In the genomic region with DNA sequence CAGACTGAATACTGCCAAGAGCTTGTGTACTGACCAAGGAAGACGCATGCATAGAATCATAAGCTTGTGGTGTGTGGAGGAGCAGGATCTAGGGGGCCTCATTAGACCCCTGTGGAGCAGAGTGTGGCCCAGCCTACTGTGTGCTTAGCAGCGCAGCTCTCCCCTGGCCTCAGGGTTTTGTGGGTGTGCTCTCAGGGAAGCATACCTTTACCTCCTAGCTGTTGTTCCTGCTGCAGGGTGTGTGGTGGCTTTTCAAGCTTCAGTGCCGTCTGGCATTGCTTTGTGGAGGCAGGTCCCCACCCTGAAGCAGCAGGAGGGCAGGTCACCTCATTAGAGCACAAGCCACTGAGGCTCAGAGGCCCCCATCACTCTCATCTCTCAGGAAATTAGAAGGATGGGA, we compare ENCODE assay signal across 24 mouse cellular contexts. TPM values are rescaled to one million over a fixed set of nuclear protein-coding genes. Genes with fewer than 3 reads are reported as not detected.
"Had no signal": no experiment of that assay in that cellular context is flagged by ENCODE, and none has a peak within 500 bp of the region (broad histone marks: within the 10 kb centered on the region; RNA-seq: fewer than 3 reads in every experiment).

No protein-coding gene starts in this region.

- DNase-seq: lung, adult 2 months; lung, postnatal 14 days; lung, postnatal 36 days; retina, postnatal 1 day; right cerebral cortex, adult 18-20 months; right cerebral cortex, postnatal 25 days; right cerebral cortex, postnatal 4 days; spleen, adult 18-20 months; thymus, adult 18-20 months; thymus, postnatal 14 days; thymus, postnatal 36 days had no signal

- H3K27me3 ChIP-seq: lung, embryonic 15.5 days; megakaryocyte, embryonic 14.5 days; midbrain, embryonic 13.5 days; midbrain, embryonic 15.5 days; neural tube, embryonic 13.5 days; neural tube, embryonic 15.5 days had no signal

- H3K4me1 ChIP-seq: lung, embryonic 15.5 days; midbrain, embryonic 13.5 days; midbrain, embryonic 15.5 days; neural tube, embryonic 13.5 days; neural tube, embryonic 15.5 days had no signal

- H3K27ac ChIP-seq: lung, embryonic 15.5 days; macrophage; midbrain, embryonic 13.5 days; midbrain, embryonic 15.5 days; neural tube, embryonic 13.5 days; neural tube, embryonic 15.5 days had no signal

- H3K4me2 ChIP-seq: lung, embryonic 15.5 days; midbrain, embryonic 11.5 days; midbrain, embryonic 13.5 days; midbrain, embryonic 15.5 days; neural tube, embryonic 13.5 days; neural tube, embryonic 15.5 days had no signal

- ATAC-seq: lung, postnatal 0 days; midbrain, embryonic 13.5 days; midbrain, embryonic 15.5 days had no signal

- H3K9ac ChIP-seq: lung, embryonic 15.5 days; midbrain, embryonic 13.5 days; midbrain, embryonic 15.5 days; neural tube, embryonic 13.5 days; neural tube, embryonic 15.5 days had no signal

- H3K4me3 ChIP-seq: lung, embryonic 15.5 days; megakaryocyte, embryonic 14.5 days; midbrain, embryonic 13.5 days; midbrain, embryonic 15.5 days; myocyte; neural tube, embryonic 13.5 days; neural tube, embryonic 15.5 days had no signal

- H3K9me3 ChIP-seq: lung, embryonic 15.5 days; megakaryocyte, embryonic 14.5 days; midbrain, embryonic 13.5 days; midbrain, embryonic 15.5 days; neural tube, embryonic 13.5 days; neural tube, embryonic 15.5 days had no signal

RNA-seq across cellular contexts. Expression of gene Hrh3, which starts 26.7 kb away (rescaled TPM):
- total RNA-seq: megakaryocyte progenitor cell, adult 5-6 weeks had no signal
- polyA plus RNA-seq: lung, embryonic 15.5 days; macrophage; stomach, embryonic 14.5 days; stomach, embryonic 16.5 days had no signal
